Mouse (Mus musculus) heart, embryonic 11.5 days (tissue): ENCODE results near the gene Ssu72. TPM values are rescaled to one million over a fixed set of nuclear protein-coding genes. Genes with fewer than 3 reads are reported as not detected.
A peak's percentile ranks its signal among the peaks of the same experiment; 100 is the strongest.

Experiments
- ATAC-seq: fragments of 200-750 bp; cut with Nextera tagmentation; replicated peaks from 2 replicates; pipeline ENCODE4 v1.8.0; 2017; ENCODE audit warnings: moderate library complexity; ENCODE audit not compliant: insufficient number of reproducible peaks, low FRiP score, low TSS enrichment
- H3K27ac ChIP-seq: fragments of 300-500 bp; sonication (generic); 2 replicates; pipeline ENCODE4 v1.5.1; 2014; ENCODE audit warnings: mild to moderate bottlenecking, low read depth, low read length
- H3K27me3 ChIP-seq: fragments of 300-500 bp; sonication (generic); 2 replicates; pipeline ENCODE4 v1.6.1; 2014; ENCODE audit warnings: mild to moderate bottlenecking, low read length, mixed read lengths; ENCODE audit not compliant: control insufficient read depth, insufficient read depth
- H3K36me3 ChIP-seq: fragments of 300-500 bp; sonication (generic); 2 replicates; pipeline ENCODE4 v1.6.1; 2014; ENCODE audit warnings: mild to moderate bottlenecking, low read length, moderate library complexity, mixed read lengths; ENCODE audit not compliant: control insufficient read depth, insufficient read depth
- H3K4me1 ChIP-seq: fragments of 300-500 bp; sonication (generic); 2 replicates; pipeline ENCODE4 v1.6.1; 2014; ENCODE audit warnings: low read length; ENCODE audit not compliant: control insufficient read depth, insufficient read depth
- H3K4me2 ChIP-seq: fragments of 300-500 bp; sonication (generic); 2 replicates; pipeline ENCODE4 v1.6.1; 2014; ENCODE audit warnings: mild to moderate bottlenecking, moderate library complexity
- H3K4me3 ChIP-seq: fragments of 300-500 bp; sonication (generic); 2 replicates; pipeline ENCODE4 v1.5.1; 2014; ENCODE audit warnings: low read depth, low read length
- H3K9ac ChIP-seq: fragments of 300-500 bp; sonication (generic); 2 replicates; pipeline ENCODE4 v1.6.1; 2014; ENCODE audit warnings: mild to moderate bottlenecking, low read depth, low read length, moderate library complexity
- H3K9me3 ChIP-seq: fragments of 300-500 bp; sonication (generic); replicated peaks from 2 replicates; pipeline ENCODE4 v1.6.1; 2016; ENCODE audit warnings: low read length; ENCODE audit not compliant: control insufficient read depth
- WGBS: fragments of 180-500 bp; shearing (Covaris S2); extraction: QIAGEN DNeasy Blood & Tissue Kit; methylation state at CpG from one replicate; pipeline ENCODE4 v1.1.7; 2014; ENCODE audit not compliant: insufficient replicate concordance; 5-methylcytosine and 5-hydroxymethylcytosine counted together
- polyA plus RNA-seq: library from polyadenylated mRNA; unstranded; fragments of >200 nt; fragmentation: Nextera tagmentation; extraction: Ambion mirVana; gene quantifications from 2 replicates; pipeline ENCODE4 v1.2.1, GENCODE M21; 2014

Ssu72 gene
- polyA plus RNA-seq, 1 experiment from 2014 or later = 128 TPM

DNA sequence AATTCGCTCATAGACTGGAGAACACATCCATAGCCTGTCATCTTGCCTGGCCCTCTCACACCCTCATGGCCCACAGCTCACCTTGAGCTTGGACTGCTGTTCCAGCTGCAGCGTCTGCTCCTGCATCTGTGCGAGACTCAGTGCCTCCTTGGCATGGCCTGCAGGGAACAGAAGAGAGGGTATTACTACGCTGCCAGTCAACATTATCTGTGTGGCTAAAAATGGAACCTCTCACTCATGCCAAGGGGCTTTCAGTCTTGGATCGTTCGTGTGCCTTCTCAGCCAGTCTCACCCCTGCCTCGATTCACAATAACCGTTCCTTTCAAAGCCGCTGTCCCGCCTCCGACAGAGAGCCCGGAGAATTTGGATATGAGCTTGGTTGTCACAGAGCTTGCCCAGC lies 52.4 kb downstream of the Ssu72 start:
- Histone ChIP-seq H3K4me2 (no peak overlapping the region), H3K27ac (no peak overlapping the region), H3K36me3 (peaks cover 22% of the 10 kb centered on the region), H3K27me3 (no peaks in the 10 kb centered on the region), H3K9me3 (no peaks in the 10 kb centered on the region), H3K9ac (no peak overlapping the region), H3K4me1 (peaks cover 25% of the 10 kb centered on the region), H3K4me3 (no peak overlapping the region)
- no peak for ATAC-seq
- WGBS = 80% methylated on average over 12 of the region's 12 CpGs

DNA sequence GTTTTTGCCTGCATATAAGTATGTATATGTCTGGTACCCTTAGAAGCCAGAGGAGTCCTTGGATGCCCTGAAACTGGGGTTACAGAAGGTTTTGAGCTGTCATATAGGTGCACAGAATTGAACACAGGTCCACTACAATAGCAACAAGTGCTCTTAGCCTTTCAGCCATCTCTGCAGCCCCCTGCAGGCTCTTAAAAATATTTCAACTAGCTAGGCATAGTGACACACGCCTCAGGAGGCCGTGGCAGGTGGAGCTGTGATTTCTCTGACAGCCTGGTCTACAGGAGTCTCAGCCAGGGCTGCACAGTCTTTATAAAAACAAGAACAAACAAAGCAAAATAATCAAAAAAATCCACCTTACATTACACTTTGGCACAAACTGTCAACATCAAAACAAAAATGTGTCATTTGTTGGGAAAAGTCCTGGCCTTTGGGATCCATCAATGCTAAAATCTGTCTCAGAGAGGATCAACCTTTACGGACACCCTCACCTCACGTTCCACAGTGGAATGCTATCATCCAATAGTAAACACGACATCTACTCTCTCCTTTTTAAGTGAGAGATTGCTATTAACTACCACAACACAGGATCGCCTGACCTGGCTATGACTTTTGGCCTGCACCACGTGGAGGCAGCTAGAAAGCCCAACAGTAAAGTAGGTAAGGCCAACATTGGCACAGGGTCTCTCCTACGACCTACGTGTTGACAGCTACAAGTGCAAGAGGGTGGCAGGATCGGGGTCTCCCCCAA lies 55.4 kb downstream of the Ssu72 start:
- Histone ChIP-seq H3K36me3 (peaks cover 7% of the 10 kb centered on the region), H3K9me3 (no peaks in the 10 kb centered on the region), H3K4me3 (peak overlapping the region; percentile 69), H3K9ac (peak overlapping the region; percentile 86), H3K4me2 (peak overlapping the region; percentile 98), H3K27ac (peak overlapping the region; percentile 73), H3K4me1 (peaks cover 25% of the 10 kb centered on the region), H3K27me3 (no peaks in the 10 kb centered on the region)
- WGBS = 3% methylated on average over 10 of the region's 10 CpGs
- ATAC-seq = no peak

DNA sequence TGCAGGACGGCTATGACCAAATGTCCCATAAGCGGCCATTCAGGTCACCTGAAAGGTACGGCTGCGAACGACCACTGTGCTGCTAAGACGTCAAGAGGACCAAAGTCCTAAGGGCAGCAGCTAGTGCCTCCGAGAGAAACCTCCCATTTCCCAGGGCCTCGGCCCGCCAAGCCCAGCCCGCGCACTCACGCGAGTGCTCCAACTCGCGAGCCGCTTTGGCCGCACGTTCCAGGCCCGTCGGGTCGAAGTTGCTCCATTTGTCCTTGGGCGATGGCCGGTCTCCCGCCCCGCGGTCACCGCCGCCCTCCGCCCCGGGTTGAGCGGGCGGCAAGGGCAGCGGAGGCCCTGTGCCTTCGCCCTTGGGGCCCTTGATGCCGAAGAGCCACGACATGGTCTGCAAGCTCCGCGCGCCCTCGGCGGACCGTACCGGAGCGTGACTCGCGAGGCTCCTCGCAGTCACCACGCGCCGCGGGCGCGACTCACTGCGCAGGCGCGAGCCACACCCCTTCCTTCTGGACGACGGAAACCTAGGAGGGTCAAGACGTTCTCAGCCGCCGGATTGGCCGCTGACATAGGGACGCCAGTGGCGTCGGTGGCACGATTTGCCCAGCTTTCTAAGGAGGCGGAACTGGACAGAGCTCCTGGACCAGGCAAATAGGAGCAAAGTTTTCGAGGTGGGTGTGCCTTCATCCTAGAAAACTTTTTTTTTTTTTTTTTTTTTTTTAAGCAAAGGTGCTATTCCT lies 56.2 kb downstream of the Ssu72 start, which contains the start of gene Atad3a:
Atad3a (minus strand) TSS at position 481 of the 743 bp plus-strand sequence.
- Histone ChIP-seq H3K9me3 (no peaks in the 10 kb centered on the region), H3K4me3 (peak within 1 kb of the TSS; percentile 69), H3K9ac (peak within 1 kb of the TSS; percentile 86), H3K27ac (peak within 1 kb of the TSS; percentile 73), H3K4me2 (peak within 1 kb of the TSS; percentile 98), H3K36me3 (peaks cover 6% of the 10 kb centered on the region), H3K4me1 (peaks cover 25% of the 10 kb centered on the region), H3K27me3 (no peaks in the 10 kb centered on the region)
- peak; percentile 95 for ATAC-seq
- WGBS = under 1% methylated on average over 68 of the region's 68 CpGs

DNA sequence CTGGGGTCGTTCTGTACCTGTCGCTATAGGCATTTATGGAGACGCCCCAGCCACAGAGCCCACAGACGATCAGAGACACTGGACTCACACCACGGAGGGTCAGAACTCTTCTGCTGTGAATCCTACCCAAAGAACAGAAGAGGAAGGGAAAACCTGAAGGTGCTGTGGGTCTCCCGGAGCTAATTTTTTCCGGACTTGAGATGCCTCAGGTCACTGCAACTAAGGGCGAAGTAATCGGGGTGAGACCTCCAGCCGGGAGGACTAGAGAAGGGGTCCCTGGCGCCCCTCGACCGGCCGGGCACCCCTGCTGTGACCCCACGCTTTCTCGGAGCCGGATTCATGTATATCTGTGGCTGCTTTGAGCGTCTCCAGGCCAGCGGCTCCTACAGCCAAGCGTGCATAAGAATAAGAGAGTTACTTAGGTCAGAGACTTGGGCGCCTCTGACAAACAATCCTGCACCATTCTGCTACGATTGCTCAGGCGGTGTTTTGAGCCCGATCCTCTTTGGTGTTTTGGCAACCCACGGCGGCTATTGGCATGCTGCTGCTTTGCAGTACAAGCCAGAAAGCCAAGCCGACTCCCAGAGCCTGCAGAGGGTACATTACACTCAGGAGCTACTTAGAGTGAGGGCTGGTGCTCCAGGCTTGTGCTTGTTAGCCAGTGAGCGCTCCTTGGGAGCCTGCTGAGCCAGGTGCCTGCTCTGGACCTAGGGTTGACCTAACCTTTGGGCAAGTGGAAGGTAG lies 56.9 kb downstream of the Ssu72 start:
- Histone ChIP-seq H3K9ac (peak overlapping the region; percentile 86), H3K27me3 (no peaks in the 10 kb centered on the region), H3K4me3 (peak overlapping the region; percentile 69), H3K4me2 (peak overlapping the region; percentile 98), H3K27ac (peak overlapping the region; percentile 50), H3K36me3 (no peaks in the 10 kb centered on the region), H3K9me3 (no peaks in the 10 kb centered on the region), H3K4me1 (peaks cover 25% of the 10 kb centered on the region)
- whole genome bisulfite sequencing = 3% methylated on average over 28 of the region's 28 CpGs
- ATAC-seq = no peak

DNA sequence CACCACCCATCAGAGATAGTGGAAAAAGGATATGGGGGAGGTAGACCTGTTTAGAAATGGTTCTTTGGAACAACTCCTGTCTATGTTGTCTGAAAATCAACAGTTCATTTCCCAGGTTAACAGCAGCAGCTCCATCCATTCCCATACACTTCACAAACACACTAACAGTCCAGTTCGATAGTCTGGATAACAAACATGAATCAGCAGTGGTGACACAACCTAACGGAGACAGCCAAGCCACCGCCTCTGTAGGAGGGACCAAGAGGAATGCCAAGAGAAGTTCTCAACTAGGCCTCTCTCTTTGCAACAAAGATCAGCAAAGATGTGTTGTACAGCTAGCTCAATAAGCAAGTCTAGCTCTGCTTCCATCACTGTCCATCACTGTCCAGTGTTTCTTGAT lies 57.8 kb downstream of the Ssu72 start:
- Histone ChIP-seq H3K27me3 (no peaks in the 10 kb centered on the region), H3K9me3 (no peaks in the 10 kb centered on the region), H3K9ac (no peak overlapping the region), H3K27ac (no peak overlapping the region), H3K4me3 (no peak overlapping the region), H3K36me3 (no peaks in the 10 kb centered on the region), H3K4me1 (peaks cover 21% of the 10 kb centered on the region), H3K4me2 (no peak overlapping the region)
- 83% methylated on average over 3 of the region's 3 CpGs for WGBS
- ATAC-seq = no peak

GRCm38 (mm10) chr4:155769496-155769879 lies 64.9 kb downstream of the Ssu72 start:
- no peak for ATAC-seq
- 48% methylated on average over 5 of the region's 5 CpGs for WGBS
- Histone ChIP-seq H3K4me3 (peak overlapping the region; percentile 61), H3K4me1 (peaks cover 16% of the 10 kb centered on the region), H3K4me2 (peak overlapping the region; percentile 88), H3K9ac (peak overlapping the region; percentile 89), H3K9me3 (no peaks in the 10 kb centered on the region), H3K27ac (peak overlapping the region; percentile 64; the same call in 1 of the 2 replicates), H3K36me3 (no peaks in the 10 kb centered on the region), H3K27me3 (peaks cover 39% of the 10 kb centered on the region)

GRCm38 (mm10) chr4:155769880-155770512 lies 65.4 kb downstream of the Ssu72 start:
- no peaks in the 10 kb centered on the region for H3K9me3 ChIP-seq
- H3K36me3 ChIP-seq = no peaks in the 10 kb centered on the region
- peak overlapping the region; percentile 64; the same call in 1 of the 2 replicates for H3K27ac ChIP-seq
- ATAC-seq = peak; percentile 90
- peak overlapping the region; percentile 61 for H3K4me3 ChIP-seq
- H3K9ac ChIP-seq = peak overlapping the region; percentile 89
- peaks cover 20% of the 10 kb centered on the region for H3K4me1 ChIP-seq
- under 1% methylated on average over 39 of the region's 39 CpGs for WGBS
- H3K4me2 ChIP-seq = peak overlapping the region; percentile 88
- peaks cover 44% of the 10 kb centered on the region for H3K27me3 ChIP-seq

DNA sequence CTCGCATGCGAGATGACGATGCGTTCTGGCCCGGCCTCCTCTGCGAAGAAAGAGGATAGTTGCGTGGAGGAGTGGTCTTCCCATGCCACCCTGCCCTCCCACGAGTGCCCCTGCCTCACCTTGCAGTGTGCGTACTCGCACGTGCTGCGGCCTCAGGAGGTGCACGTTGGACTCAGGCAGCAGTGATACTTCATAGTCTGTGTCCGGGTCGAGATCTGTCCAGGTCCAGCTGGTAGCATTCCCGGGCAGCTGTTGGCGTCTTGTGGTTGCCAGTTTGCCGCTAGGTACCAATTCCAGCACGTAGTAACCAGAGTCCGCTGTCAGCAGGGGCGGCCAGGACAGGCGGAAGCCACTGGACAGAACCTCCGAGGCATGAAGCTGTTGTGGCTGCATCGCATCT lies 66.0 kb downstream of the Ssu72 start:
- H3K36me3 ChIP-seq = no peaks in the 10 kb centered on the region
- ATAC-seq = 0 out of 2 replicates have a peak, but pooled peaks have one; percentile 2
- H3K9ac ChIP-seq = peak overlapping the region; percentile 89
- 44% methylated on average over 24 of the region's 24 CpGs for WGBS
- H3K27ac ChIP-seq = no peak overlapping the region
- H3K27me3 ChIP-seq = peaks cover 50% of the 10 kb centered on the region
- H3K4me2 ChIP-seq = peak overlapping the region; percentile 88
- H3K9me3 ChIP-seq = no peaks in the 10 kb centered on the region
- H3K4me1 ChIP-seq = peaks cover 20% of the 10 kb centered on the region
- peak overlapping the region; percentile 61 for H3K4me3 ChIP-seq
